Mouse (Mus musculus): ENCODE results near the gene F12. TPM values are rescaled to one million over a fixed set of nuclear protein-coding genes. Genes with fewer than 3 reads are reported as not detected.

F12 gene
- polyA plus RNA-seq, 1 experiment: 1.3 TPM

GRCm38 (mm10) chr13:55471156-55471818, 44.7 kb upstream of the F12 start:
- peak; percentile 73 for TF ChIP-seq CTCF (IDR thresholded peaks at IDR 0.05; ENCODE audit: control insufficient read depth, insufficient read depth, low read length)
- TF ChIP-seq POLR2A (IDR thresholded peaks at IDR 0.05; ENCODE audit: borderline replicate concordance, control insufficient read depth, low read depth, low read length): peak; percentile 34; the same call in 1 of the 2 replicates
- no peaks in the 10 kb centered on the region; the same call in 1 of the 2 replicates for H3K4me1 ChIP-seq (ENCODE audit: control insufficient read depth, insufficient read depth, low read length)
- peak overlapping the region; percentile 83 for H3K27ac ChIP-seq (ENCODE audit: control insufficient read depth, insufficient read depth, low read depth, low read length, poor library complexity)
- under 1% methylated on average over 54 of the region's 54 CpGs for WGBS
- H3K4me3 ChIP-seq (replicated peaks; ENCODE audit: control insufficient read depth, low read depth, low read length): peak overlapping the region; percentile 68

- 48% methylated on average over 9 of the region's 9 CpGs for WGBS
- TF ChIP-seq POLR2A (IDR thresholded peaks at IDR 0.05; ENCODE audit: borderline replicate concordance, control insufficient read depth, low read depth, low read length) (no peak), CTCF (IDR thresholded peaks at IDR 0.05; ENCODE audit: control insufficient read depth, insufficient read depth, low read length) (no peak)
- Histone ChIP-seq H3K4me3 (replicated peaks; ENCODE audit: control insufficient read depth, low read depth, low read length) (no peak overlapping the region), H3K27ac (ENCODE audit: control insufficient read depth, insufficient read depth, low read depth, low read length, poor library complexity) (no peak overlapping the region), H3K4me1 (ENCODE audit: control insufficient read depth, insufficient read depth, low read length) (no peaks in the 10 kb centered on the region; the same call in 1 of the 2 replicates)
These were observed 43.8 kb upstream of the F12 start for GRCm38 (mm10) chr13:55470372-55470771.

GRCm38 (mm10) chr13:55468851-55469560, 42.4 kb upstream of the F12 start:
- Histone ChIP-seq H3K27ac (ENCODE audit: control insufficient read depth, insufficient read depth, low read depth, low read length, poor library complexity) (no peak overlapping the region), H3K4me3 (replicated peaks; ENCODE audit: control insufficient read depth, low read depth, low read length) (no peak overlapping the region), H3K4me1 (ENCODE audit: control insufficient read depth, insufficient read depth, low read length) (peaks cover 4% of the 10 kb centered on the region)
- TF ChIP-seq POLR2A (IDR thresholded peaks at IDR 0.05; ENCODE audit: borderline replicate concordance, control insufficient read depth, low read depth, low read length) (no peak), CTCF (IDR thresholded peaks at IDR 0.05; ENCODE audit: control insufficient read depth, insufficient read depth, low read length) (peak; percentile 60)
- 39% methylated on average over 13 of the region's 13 CpGs for WGBS

- 18% methylated on average over 5 of the region's 5 CpGs for WGBS
- H3K4me1 ChIP-seq (ENCODE audit: control insufficient read depth, insufficient read depth, low read length): peaks cover 8% of the 10 kb centered on the region
- TF ChIP-seq POLR2A (IDR thresholded peaks at IDR 0.05; ENCODE audit: borderline replicate concordance, control insufficient read depth, low read depth, low read length): no peak
- no peak for TF ChIP-seq CTCF (IDR thresholded peaks at IDR 0.05; ENCODE audit: control insufficient read depth, insufficient read depth, low read length)
- H3K4me3 ChIP-seq (replicated peaks; ENCODE audit: control insufficient read depth, low read depth, low read length): no peak overlapping the region
- no peak overlapping the region for H3K27ac ChIP-seq (ENCODE audit: control insufficient read depth, insufficient read depth, low read depth, low read length, poor library complexity)
These were observed 39.3 kb upstream of the F12 start for GRCm38 (mm10) chr13:55465830-55466440.

GRCm38 (mm10) chr13:55465184-55465583, 38.6 kb upstream of the F12 start:
- Histone ChIP-seq H3K4me1 (ENCODE audit: control insufficient read depth, insufficient read depth, low read length) (peaks cover 8% of the 10 kb centered on the region), H3K27ac (ENCODE audit: control insufficient read depth, insufficient read depth, low read depth, low read length, poor library complexity) (peak overlapping the region; percentile 42), H3K4me3 (replicated peaks; ENCODE audit: control insufficient read depth, low read depth, low read length) (no peak overlapping the region)
- no peak for TF ChIP-seq CTCF (IDR thresholded peaks at IDR 0.05; ENCODE audit: control insufficient read depth, insufficient read depth, low read length)
- 0 out of 2 replicates have a peak, but pooled peaks have one; percentile 27 for TF ChIP-seq POLR2A (IDR thresholded peaks at IDR 0.05; ENCODE audit: borderline replicate concordance, control insufficient read depth, low read depth, low read length)
- WGBS: 4% methylated on average over 3 of the region's 3 CpGs

- WGBS: 1% methylated on average over 84 of the region's 84 CpGs
- peaks cover 8% of the 10 kb centered on the region for H3K4me1 ChIP-seq (ENCODE audit: control insufficient read depth, insufficient read depth, low read length)
- H3K27ac ChIP-seq (ENCODE audit: control insufficient read depth, insufficient read depth, low read depth, low read length, poor library complexity): peak within 1 kb of the TSS; percentile 56
- TF ChIP-seq POLR2A (IDR thresholded peaks at IDR 0.05; ENCODE audit: borderline replicate concordance, control insufficient read depth, low read depth, low read length) (no peak), CTCF (IDR thresholded peaks at IDR 0.05; ENCODE audit: control insufficient read depth, insufficient read depth, low read length) (no peak)
- peak within 1 kb of the TSS; percentile 46 for H3K4me3 ChIP-seq (replicated peaks; ENCODE audit: control insufficient read depth, low read depth, low read length)
These were observed 37.7 kb upstream of the F12 start, which contains the start of gene Prr7 for GRCm38 (mm10) chr13:55464027-55464884. Gene Prr7 (plus strand): TSS chr13:55464267.

GRCm38 (mm10) chr13:55463399-55464026, 36.9 kb upstream of the F12 start:
- no peak overlapping the region for H3K4me3 ChIP-seq (replicated peaks; ENCODE audit: control insufficient read depth, low read depth, low read length)
- H3K27ac ChIP-seq (ENCODE audit: control insufficient read depth, insufficient read depth, low read depth, low read length, poor library complexity): no peak overlapping the region
- peaks cover 8% of the 10 kb centered on the region for H3K4me1 ChIP-seq (ENCODE audit: control insufficient read depth, insufficient read depth, low read length)
- TF ChIP-seq CTCF (IDR thresholded peaks at IDR 0.05; ENCODE audit: control insufficient read depth, insufficient read depth, low read length) (no peak; the same call in 1 of the 2 replicates), POLR2A (IDR thresholded peaks at IDR 0.05; ENCODE audit: borderline replicate concordance, control insufficient read depth, low read depth, low read length) (no peak)
- 17% methylated on average over 14 of the region's 14 CpGs for WGBS

All from bone marrow, adult 2 months (tissue).